Mouse (Mus musculus): ENCODE data around the gene Igf1r.

DNA sequence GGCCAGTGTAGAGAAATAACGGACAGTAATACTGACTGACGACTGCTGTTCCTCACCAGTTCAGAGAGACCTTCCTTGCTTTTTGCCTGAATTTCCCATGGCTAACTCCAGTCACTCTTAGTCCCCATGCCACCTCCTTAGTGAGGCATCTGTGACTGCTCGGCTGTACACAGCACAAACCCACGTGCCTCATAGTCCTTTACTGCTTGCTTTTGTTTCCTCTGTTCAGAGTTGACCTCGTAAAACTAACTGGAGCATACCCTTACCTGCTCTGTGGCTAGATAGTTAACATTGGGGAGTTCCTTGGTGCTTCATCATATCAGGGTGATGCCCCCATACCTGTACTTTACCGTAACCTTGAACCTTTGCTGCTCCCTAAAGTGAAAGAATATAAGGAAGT, 143.8 kb downstream of the Igf1r start:
- TF ChIP-seq POLR2A (IDR thresholded peaks at IDR 0.05; ENCODE audit: low read depth, low read length) = no peak
- TF ChIP-seq CTCF (IDR thresholded peaks at IDR 0.05; ENCODE audit: extremely low read depth, insufficient read depth, insufficient read length, insufficient replicate concordance) = no peak

All from spleen, adult 2 months (tissue).